6 mouse cellular contexts compared by ENCODE assay signal in genomic region chr4:120868246-120868645, GRCm38 (mm10).
"Had no signal": no experiment of that assay in that cellular context is flagged by ENCODE, and none has a peak within 500 bp of the region (broad histone marks: within the 10 kb centered on the region; RNA-seq: fewer than 3 reads in every experiment).

No protein-coding gene starts in this region.

- ATAC-seq: lung, postnatal 0 days had no signal

- DNase-seq: kidney, postnatal 10 days; lung, adult 2 months; lung, postnatal 4 days; midbrain, embryonic 14.5 days; thymus, postnatal 4 days had no signal
